Mouse (Mus musculus) cerebellum, adult 2 months (tissue): Measurements from ENCODE around the gene Terf2. TPM values are rescaled to one million over a fixed set of nuclear protein-coding genes. Genes with fewer than 3 reads are reported as not detected.

Experiments
- DNase-seq, 2 experiments: peaks; one replicate each; pipeline ENCODE4 v3.0.0; 2021
- H3K27ac ChIP-seq: fragments of 200-500 bp; 2 replicates; pipeline ENCODE4 v1.5.1; 2012; ENCODE audit warnings: low read length, control low read depth, inconsistent platforms; ENCODE audit not compliant: insufficient read depth
- H3K27me3 ChIP-seq: fragments of 200-500 bp; 2 replicates; pipeline ENCODE4 v1.6.1; 2012; ENCODE audit warnings: inconsistent platforms, mild to moderate bottlenecking, low read length, moderate library complexity; ENCODE audit not compliant: control insufficient read depth, insufficient read depth
- H3K4me1 ChIP-seq: fragments of 200-500 bp; 2 replicates; pipeline ENCODE4 v1.6.1; 2011; ENCODE audit warnings: low read length; ENCODE audit not compliant: control insufficient read depth, insufficient read depth
- H3K4me3 ChIP-seq: fragments of 200-500 bp; replicated peaks from 2 replicates; pipeline ENCODE3; 2011; ENCODE audit warnings: mild to moderate bottlenecking, low read depth, low read length, control low read depth; ENCODE audit not compliant: insufficient read depth
- CTCF ChIP-seq: fragments of 200-500 bp; IDR thresholded peaks from 2 replicates; pipeline ENCODE4 v1.5.1; 2011; ENCODE audit warnings: low read depth, mild to moderate bottlenecking, control low read depth, low read length, moderate library complexity, borderline replicate concordance; ENCODE audit not compliant: insufficient read depth
- POLR2A ChIP-seq: fragments of 200-500 bp; IDR thresholded peaks from 2 replicates; pipeline ENCODE4 v1.6.1; 2011; ENCODE audit warnings: low read length, control low read depth, borderline replicate concordance; ENCODE audit not compliant: insufficient read depth
- whole genome bisulfite sequencing: fragments of 180-500 bp; shearing (Covaris S2); methylation state at CpG from one replicate; pipeline ENCODE4 v1.1.7; 2018; 5-methylcytosine and 5-hydroxymethylcytosine counted together
- polyA plus RNA-seq: library from polyadenylated mRNA; depleted of rRNA; stranded (reverse); fragments of >200 nt; gene quantifications from 2 replicates; pipeline ENCODE4 v1.2.3, GENCODE M21; 2012; rRNA removed

Terf2 gene
- polyA plus RNA-seq, result 31.7 and 33.3 TPM in 2 replicates

- Histone ChIP-seq H3K4me1 (peaks cover 5% of the 10 kb centered on the region; the same call in 1 of the 2 replicates), H3K4me3 (peak within 1 kb of the TSS; percentile 96), H3K27me3 (no peaks in the 10 kb centered on the region), H3K27ac (peak within 1 kb of the TSS; percentile 83)
- 3% methylated on average over 39 of the region's 39 CpGs for WGBS
- TF ChIP-seq CTCF (no peak), POLR2A (0 out of 2 replicates have a peak, but pooled peaks have one; percentile 35)
- DNase-seq, result peak; percentile 98
These were observed at the start of gene Terf2 for GRCm38 (mm10) chr8:107096366-107097036. TSS of gene Terf2 (minus strand) at chr8:107096547.

- TF ChIP-seq CTCF, result no peak
- TF ChIP-seq POLR2A, result no peak
- peak in 1 of 2 experiments; percentile 32 for DNase-seq
- Histone ChIP-seq H3K27me3 (no peaks in the 10 kb centered on the region), H3K4me1 (no peaks in the 10 kb centered on the region), H3K27ac (no peak overlapping the region), H3K4me3 (no peak overlapping the region)
- WGBS, result 11% methylated on average over 4 of the region's 4 CpGs
These were observed 47.2 kb upstream of the Terf2 start for GRCm38 (mm10) chr8:107143501-107143900.

- TF ChIP-seq CTCF (no peak), POLR2A (no peak)
- DNase-seq, result no peak
- no peaks in the 10 kb centered on the region for H3K27me3 ChIP-seq
- H3K4me3 ChIP-seq, result no peak overlapping the region
- no peaks in the 10 kb centered on the region for H3K4me1 ChIP-seq
- WGBS, result 77% methylated on average over 4 of the region's 4 CpGs
- H3K27ac ChIP-seq, result no peak overlapping the region
These were observed 46.2 kb upstream of the Terf2 start for GRCm38 (mm10) chr8:107142539-107142938.

GRCm38 (mm10) chr8:107139704-107140470 is 43.5 kb upstream of the Terf2 start:
- no peak overlapping the region for H3K27ac ChIP-seq
- H3K4me1 ChIP-seq, result no peaks in the 10 kb centered on the region
- 44% methylated on average over 13 of the region's 13 CpGs for whole genome bisulfite sequencing
- no peak for DNase-seq
- no peak overlapping the region for H3K4me3 ChIP-seq
- TF ChIP-seq POLR2A (no peak), CTCF (no peak)
- no peaks in the 10 kb centered on the region for H3K27me3 ChIP-seq

- WGBS, result 91% methylated on average over 5 of the region's 5 CpGs
- Histone ChIP-seq H3K27ac (no peak overlapping the region), H3K4me3 (no peak overlapping the region), H3K4me1 (no peaks in the 10 kb centered on the region), H3K27me3 (no peaks in the 10 kb centered on the region)
- TF ChIP-seq POLR2A (no peak), CTCF (no peak)
- no peak for DNase-seq
These were observed 42.0 kb upstream of the Terf2 start for GRCm38 (mm10) chr8:107138338-107138737.

- 86% methylated on average over 6 of the region's 6 CpGs for WGBS
- Histone ChIP-seq H3K27me3 (no peaks in the 10 kb centered on the region), H3K4me1 (no peaks in the 10 kb centered on the region), H3K4me3 (no peak overlapping the region), H3K27ac (no peak overlapping the region)
- no peak for DNase-seq
- no peak for TF ChIP-seq CTCF
- TF ChIP-seq POLR2A, result no peak
These were observed 41.2 kb upstream of the Terf2 start for GRCm38 (mm10) chr8:107137591-107137990.

- no peak for DNase-seq
- H3K27me3 ChIP-seq, result no peaks in the 10 kb centered on the region
- no peaks in the 10 kb centered on the region for H3K4me1 ChIP-seq
- no peak overlapping the region for H3K27ac ChIP-seq
- TF ChIP-seq CTCF (no peak), POLR2A (no peak)
- WGBS, result 48% methylated on average over 8 of the region's 8 CpGs
- H3K4me3 ChIP-seq, result no peak overlapping the region
These were observed 39.8 kb upstream of the Terf2 start for GRCm38 (mm10) chr8:107136003-107136612.
